Mouse (Mus musculus) brain, embryonic 14.5 days (tissue): ENCODE data around the gene Lrrc49.

Experiments used
- CTCF ChIP-seq: fragments of 200-500 bp; IDR thresholded peaks from 2 replicates; pipeline ENCODE4 v1.5.1; 2012; ENCODE audit warnings: inconsistent platforms, mild to moderate bottlenecking, moderate library complexity, borderline replicate concordance; ENCODE audit not compliant: insufficient read depth, insufficient read length; ENCODE audit errors: extremely low read depth
- POLR2A ChIP-seq: fragments of 200-500 bp; IDR thresholded peaks from 2 replicates; pipeline ENCODE4 v1.6.1; 2012; ENCODE audit warnings: mild to moderate bottlenecking, inconsistent platforms, borderline replicate concordance; ENCODE audit not compliant: poor library complexity, insufficient read depth, insufficient read length, severe bottlenecking; ENCODE audit errors: extremely low read depth

DNA sequence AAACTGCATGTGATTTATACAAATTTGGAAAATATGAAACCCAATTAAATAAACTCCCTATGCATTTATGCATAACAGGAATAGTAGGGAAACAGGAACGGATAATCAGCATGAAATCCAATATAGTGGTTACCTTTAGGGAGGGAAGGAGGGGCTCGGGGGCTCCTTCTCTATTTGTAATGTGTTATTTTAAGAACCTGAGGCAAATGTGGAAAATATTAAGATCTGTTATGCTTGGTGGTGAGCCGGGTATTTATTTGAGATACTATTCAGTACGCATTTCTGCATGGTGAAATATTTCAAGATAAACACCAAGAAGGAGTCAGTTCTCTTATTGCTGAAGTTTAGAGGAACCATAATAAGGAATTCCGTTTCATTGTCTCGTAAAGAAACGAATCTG lies 105.4 kb downstream of the Lrrc49 start:
- TF ChIP-seq POLR2A (no peak), CTCF (no peak)
